Mouse (Mus musculus): Measurements from ENCODE around the gene Gm13279. TPM values are rescaled to one million over a fixed set of nuclear protein-coding genes. Genes with fewer than 3 reads are reported as not detected.
"Not testable (repeated sequence)": the region's sequence is repeated elsewhere in the genome, so short reads cannot be mapped to it uniquely, and the experiment has no call there.

Gm13279 gene
- total and polyA plus RNA-seq, 3 experiments = not detected

DNA sequence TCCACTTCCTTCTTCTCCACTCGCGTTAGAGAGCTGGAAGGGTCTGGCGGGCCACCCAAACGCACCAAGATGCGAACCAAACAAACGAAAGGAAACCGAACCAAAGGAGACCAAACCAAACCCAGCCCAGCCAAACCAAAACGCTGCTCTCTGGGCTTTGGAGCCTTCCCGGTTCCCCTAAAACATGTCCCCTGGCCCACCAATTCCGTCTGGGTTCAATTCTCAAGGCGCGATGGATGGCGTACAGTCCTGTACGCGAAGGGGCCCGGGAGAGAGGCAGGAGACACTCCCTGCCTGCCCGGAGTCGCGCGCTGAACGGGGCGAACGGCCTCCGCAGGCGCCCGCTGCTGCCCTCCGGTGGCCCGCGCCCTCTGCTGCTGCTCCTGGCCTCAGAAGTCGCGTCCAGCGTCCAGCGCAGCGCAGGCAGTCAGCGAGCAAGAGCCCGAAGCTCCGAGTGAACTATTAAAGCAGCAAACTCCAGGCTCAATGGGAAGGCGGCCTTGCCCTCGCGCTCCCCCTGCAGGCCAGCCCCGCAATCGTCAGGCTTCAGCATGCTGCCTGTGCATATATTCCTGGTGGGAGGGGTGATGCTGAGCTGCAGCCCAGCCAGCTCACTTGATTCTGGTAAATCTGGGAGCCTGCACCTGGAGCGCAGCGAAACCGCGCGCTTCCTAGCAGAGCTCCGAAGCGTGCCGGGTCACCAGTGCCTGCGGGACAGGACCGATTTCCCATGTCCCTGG is 3.1 kb upstream of the Gm13279 start, which contains the start of gene Gm13275:
Gm13275 (plus strand) TSS at position 552 of the 740 bp plus-strand sequence.
- peak; percentile 77 for DNase-seq

DNA sequence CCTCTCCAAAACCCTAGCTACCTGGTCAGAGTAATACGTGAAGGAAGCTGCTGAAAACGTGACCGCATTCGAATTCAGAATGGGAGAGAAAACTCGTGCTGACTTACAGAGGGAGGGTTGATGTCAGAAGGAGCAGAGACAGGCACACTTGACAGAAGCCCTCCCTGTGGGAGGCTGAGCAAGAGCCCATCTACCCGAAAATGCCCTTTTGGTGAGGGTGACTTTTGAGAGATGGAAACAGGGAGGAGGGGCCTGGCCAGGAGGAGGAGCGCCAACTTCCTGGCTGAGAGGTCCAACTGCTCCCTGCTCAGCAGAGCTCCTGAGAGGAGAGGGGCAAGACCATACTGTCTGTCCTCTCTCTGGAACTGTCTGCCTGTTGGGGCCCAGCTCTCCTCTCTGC is 2.2 kb downstream of the Gm13279 start, which contains the start of gene Gm13285:
Gm13285 (plus strand) TSS at position 301 of the 400 bp plus-strand sequence.
- DNase-seq = not testable (repeated sequence)

DNA sequence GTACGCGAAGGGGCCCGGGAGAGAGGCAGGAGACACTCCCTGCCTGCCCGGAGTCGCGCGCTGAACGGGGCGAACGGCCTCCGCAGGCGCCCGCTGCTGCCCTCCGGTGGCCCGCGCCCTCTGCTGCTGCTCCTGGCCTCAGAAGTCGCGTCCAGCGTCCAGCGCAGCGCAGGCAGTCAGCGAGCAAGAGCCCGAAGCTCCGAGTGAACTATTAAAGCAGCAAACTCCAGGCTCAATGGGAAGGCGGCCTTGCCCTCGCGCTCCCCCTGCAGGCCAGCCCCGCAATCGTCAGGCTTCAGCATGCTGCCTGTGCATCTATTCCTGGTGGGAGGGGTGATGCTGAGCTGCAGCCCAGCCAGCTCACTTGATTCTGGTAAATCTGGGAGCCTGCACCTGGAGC is 5.8 kb downstream of the Gm13279 start, which contains the start of gene Gm13287:
Gm13287 (plus strand) TSS at position 301 of the 400 bp plus-strand sequence.
- not testable (repeated sequence) for DNase-seq

DNA sequence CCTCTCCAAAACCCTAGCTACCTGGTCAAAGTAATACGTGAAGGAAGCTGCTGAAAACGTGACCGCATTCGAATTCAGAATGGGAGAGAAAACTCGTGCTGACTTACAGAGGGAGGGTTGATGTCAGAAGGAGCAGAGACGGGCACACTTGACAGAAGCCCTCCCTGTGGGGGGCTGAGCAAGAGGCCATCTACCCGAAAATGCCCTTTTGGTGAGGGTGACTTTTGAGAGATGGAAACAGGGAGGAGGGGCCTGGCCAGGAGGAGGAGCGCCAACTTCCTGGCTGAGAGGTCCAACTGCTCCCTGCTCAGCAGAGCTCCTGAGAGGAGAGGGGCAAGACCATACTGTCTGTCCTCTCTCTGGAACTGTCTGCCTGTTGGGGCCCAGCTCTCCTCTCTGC is 8.0 kb downstream of the Gm13279 start, which contains the start of gene Gm13288:
Gm13288 (plus strand) TSS at position 301 of the 400 bp plus-strand sequence.
- not testable (repeated sequence) for DNase-seq

DNA sequence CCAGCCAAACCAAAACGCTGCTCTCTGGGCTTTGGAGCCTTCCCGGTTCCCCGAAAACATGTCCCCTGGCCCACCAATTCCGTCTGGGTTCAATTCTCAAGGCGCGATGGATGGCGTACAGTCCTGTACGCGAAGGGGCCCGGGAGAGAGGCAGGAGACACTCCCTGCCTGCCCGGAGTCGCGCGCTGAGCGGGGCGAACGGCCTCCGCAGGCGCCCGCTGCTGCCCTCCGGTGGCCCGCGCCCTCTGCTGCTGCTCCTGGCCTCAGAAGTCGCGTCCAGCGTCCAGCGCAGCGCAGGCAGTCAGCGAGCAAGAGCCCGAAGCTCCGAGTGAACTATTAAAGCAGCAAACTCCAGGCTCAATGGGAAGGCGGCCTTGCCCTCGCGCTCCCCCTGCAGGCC is 8.6 kb downstream of the Gm13279 start:
- DNase-seq = peak; percentile 65

DNA sequence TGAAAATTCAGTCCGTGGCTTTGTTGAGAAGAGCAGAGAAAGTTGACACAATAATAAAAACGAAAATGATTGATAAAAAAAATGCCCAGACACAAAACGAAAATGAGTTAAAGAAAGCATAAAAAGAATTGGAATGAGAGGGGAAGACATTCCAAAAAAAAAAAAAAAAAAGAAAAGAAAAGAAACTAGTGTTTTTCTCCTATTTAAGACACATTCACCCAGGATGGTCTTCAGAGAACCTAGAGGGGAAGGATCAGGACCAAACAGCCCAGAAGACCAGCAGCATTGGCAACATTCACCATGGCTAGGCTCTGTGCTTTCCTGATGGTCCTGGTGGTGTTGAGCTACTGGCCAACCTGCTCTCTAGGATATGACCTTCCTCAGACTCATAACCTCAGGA is 18.7 kb downstream of the Gm13279 start, which contains the start of gene Ifna7:
Ifna7 (plus strand) TSS at position 301 of the 400 bp plus-strand sequence.
- no peak for DNase-seq

DNA sequence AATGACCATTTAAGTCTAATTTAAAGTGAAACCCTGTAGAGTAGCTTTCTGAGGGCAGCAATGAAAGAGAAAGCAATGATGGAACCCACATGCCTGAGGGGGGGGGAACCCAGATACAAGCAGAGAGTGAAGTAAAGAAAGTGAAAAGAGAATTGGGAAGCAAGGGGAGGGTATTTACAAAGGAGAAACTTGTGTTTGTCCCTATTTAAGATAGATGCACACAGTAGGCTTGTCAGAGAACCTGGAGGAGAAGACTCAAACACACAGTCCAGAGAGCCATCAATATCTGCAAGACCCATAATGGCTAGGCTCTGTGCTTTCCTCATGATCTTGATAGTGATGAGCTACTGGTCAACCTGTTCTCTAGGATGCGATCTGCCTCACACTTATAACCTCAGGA is 22.5 kb downstream of the Gm13279 start, which contains the start of gene Ifna11:
Ifna11 (plus strand) TSS at position 301 of the 400 bp plus-strand sequence.
- DNase-seq = no peak

DNA sequence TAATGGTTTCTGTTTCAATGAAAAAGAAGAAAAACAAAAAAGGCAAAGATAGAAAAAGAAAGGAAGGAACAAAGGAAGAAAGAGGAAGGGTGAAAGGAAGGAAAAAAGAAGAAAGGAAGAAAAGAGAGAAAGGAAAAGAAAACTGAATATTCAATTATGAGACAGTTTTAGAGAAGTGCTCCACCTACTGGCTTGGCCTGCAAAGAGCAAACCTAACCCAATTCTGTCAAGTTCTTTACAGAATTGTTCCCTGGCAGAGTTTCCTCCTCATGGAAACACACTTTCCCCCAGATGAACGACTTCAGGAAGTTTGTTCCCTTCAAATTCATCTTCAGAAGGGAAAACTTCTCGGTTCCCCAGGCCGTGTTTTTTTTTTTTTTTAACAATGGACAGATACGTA is 25.8 kb downstream of the Gm13279 start:
- no peak for DNase-seq

DNA sequence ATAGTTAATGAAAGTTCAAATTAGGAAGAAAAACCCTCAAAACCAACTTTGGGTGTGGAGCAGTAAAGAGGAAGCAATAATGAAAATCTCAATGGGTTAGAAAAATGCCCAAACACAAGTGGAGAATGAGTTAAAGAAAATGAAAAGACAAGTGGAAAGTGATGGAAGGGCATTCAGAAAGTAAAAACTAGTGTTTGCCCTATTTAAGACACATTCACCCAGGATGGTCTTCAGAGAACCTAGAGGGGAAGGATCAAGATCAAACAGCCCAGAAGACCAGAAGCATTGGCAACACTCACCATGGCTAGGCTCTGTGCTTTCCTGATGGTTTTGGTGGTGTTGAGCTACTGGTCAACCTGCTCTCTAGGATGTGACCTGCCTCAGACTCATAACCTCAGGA is 29.9 kb downstream of the Gm13279 start, which contains the start of gene Ifna6:
Ifna6 (plus strand) TSS at position 301 of the 400 bp plus-strand sequence.
- not testable (repeated sequence) for DNase-seq

DNA sequence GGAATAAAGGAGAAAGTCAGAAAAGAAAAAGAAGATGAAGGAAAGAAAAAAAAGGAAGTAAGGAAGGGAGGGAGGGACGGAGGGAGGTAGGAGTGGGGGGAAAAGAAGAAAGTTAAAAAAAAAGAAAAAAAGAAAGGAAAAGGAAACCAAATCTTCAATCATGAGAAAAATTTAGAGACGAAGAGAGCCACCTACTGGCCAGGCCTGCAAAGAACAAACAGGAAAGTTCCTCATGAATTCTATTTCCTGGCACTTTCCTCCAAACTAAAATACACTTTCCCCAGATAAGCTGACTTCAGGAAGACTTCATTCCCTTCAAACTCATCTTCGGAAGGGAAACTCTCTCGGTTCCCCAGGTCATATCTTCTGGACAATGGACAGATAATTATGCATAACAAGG is 33.3 kb downstream of the Gm13279 start:
- DNase-seq = peak; percentile 5

DNA sequence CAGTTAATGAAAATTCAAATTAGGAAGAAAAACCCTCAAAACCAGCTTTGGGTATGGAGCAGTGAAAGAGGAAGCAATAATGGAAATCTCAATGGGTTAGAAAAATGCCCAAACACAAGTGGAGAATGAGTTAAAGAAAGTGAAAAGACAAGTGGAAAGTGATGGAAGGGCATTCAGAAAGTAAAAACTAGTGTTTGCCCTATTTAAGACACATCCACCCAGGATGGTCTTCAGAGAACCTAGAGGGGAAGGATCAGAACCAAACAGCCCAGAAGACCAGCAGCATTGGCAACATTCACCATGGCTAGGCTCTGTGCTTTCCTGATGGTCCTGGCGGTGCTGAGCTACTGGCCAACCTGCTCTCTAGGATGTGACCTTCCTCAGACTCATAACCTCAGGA is 38.0 kb downstream of the Gm13279 start, which contains the start of gene Ifna5:
Ifna5 (plus strand) TSS at position 301 of the 400 bp plus-strand sequence.
- DNase-seq = not testable (repeated sequence)

DNA sequence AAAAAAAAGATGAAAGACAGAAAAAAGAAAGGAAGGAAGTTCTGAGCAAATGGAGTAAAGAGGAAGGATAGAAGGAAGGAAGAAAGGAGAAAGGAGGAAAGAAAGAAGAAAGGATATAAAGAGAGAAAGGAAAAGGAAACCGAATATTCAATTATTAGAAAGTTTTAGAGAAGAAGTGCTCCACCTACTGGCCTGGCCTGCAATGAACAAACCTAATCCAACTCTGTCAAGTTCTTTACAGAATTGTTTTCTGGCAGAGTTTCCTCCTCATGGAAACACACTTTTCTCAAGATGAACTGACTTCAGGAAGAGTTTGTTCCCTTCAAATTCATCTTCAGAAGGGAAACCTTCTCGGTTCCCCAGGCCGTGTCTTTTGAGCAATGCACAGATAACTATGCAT is 41.6 kb downstream of the Gm13279 start:
- DNase-seq = no peak

DNA sequence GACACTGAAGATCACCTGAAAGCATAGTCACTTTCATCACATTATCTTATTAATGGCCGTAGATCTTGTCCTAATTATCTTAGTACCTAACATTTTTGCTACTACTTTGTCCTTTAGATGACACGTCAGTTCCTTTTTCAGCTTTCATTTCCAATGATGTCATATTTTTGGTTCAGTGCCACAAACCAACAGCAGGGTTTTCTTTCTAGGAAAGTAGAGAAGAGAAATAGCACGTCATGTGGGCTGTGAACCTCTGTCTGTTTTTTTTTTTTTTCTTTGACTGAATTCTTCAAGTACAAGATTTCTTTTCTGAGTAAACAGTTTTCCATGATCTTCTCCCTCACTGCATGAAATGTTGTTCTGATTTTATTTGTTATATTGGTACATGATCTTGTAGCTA is 42.9 kb downstream of the Gm13279 start:
- DNase-seq = no peak

DNA sequence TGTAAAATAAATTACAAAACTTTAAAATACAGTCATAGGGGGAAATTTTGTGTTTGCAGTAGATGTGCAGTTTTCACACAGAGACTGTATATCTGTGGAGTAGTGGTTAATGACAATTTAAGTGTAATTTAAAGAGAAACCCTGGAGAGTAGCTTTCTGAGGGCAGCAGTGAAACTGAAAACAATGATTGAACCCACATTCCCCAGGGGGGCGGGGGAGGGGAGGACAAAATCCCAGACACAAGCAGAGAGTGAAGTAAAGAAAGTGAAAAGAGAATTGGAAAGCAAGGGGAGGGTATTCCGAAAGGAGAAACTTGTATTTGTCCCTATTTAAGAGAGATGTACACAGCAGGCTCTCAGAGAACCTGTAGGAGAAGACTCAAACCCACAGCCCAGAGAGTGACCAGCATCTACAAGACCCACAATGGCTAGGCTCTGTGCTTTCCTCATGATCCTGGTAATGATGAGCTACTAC is 44.3 kb downstream of the Gm13279 start, which contains the start of gene Ifna4:
Ifna4 (plus strand) TSS at position 424 of the 474 bp plus-strand sequence.
- no peak for DNase-seq

DNA sequence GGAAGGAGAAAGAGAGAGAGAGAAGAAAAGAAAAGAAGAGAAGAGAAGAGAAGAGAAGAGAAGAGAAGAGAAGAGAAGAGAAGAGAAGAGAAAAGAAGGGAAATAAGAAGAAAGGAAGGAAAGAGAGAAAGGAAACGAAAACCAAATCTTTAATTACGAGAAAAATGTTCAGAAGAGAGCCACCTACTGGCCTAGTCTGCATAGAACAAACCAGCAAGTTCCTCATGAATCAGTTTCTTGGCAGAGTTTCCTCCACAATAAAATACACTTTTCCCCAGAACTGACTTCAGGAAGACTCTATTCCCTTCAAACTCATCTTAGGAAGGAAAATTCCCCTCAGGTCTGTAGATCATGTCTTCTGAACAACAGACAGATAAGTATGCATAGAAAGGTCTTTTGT is 48.1 kb downstream of the Gm13279 start:
- DNase-seq = no peak

Other genes starting within 250 kb of the Gm13279 start
Only the 30 nearest of the 31 such genes appear.
- gene Ifna14, start 225.6 kb upstream of the Gm13279 start, total RNA-seq (2021) = not detected
- gene Ifna14, start 225.6 kb upstream of the Gm13279 start, polyA plus RNA-seq (2012; rRNA removed) = not detected in 2 replicates
- gene Ifna9, start 205.0 kb upstream of the Gm13279 start, total RNA-seq (2021) = not detected
- gene Ifna9, start 205.0 kb upstream of the Gm13279 start, polyA plus RNA-seq (2012; rRNA removed) = 0.22 TPM in 1 of 2 replicates, not detected in the other
- not detected for gene Ifna12, start 194.0 kb upstream of the Gm13279 start, total RNA-seq (2021)
- gene Ifna12, start 194.0 kb upstream of the Gm13279 start, polyA plus RNA-seq (2012; rRNA removed) = not detected in 2 replicates
- gene C87499, start 163.0 kb upstream of the Gm13279 start, total RNA-seq (2021) = not detected
- gene C87499, start 163.0 kb upstream of the Gm13279 start, polyA plus RNA-seq (2012; rRNA removed) = not detected in 2 replicates
- not detected for gene Ifna13, start 152.9 kb upstream of the Gm13279 start, total RNA-seq (2021)
- gene Ifna13, start 152.9 kb upstream of the Gm13279 start, polyA plus RNA-seq (2012; rRNA removed) = not detected in 2 replicates
- not detected for gene Ifna16, start 120.5 kb upstream of the Gm13279 start, total RNA-seq (2021)
- not detected in 2 replicates for gene Ifna16, start 120.5 kb upstream of the Gm13279 start, polyA plus RNA-seq (2012; rRNA removed)
- not detected for gene Ifna2, start 113.5 kb upstream of the Gm13279 start, total RNA-seq (2021)
- gene Ifna2, start 113.5 kb upstream of the Gm13279 start, polyA plus RNA-seq (2012; rRNA removed) = not detected in 2 replicates
- gene Ifnab, start 106.0 kb upstream of the Gm13279 start, total RNA-seq (2021) = not detected
- gene Ifnab, start 106.0 kb upstream of the Gm13279 start, polyA plus RNA-seq (2012; rRNA removed) = not detected in 2 replicates
- gene Gm26566, start 75.6 kb upstream of the Gm13279 start, total RNA-seq (2021) = under 1 TPM in 1 of 2 experiments, not detected in 1; 0.38 TPM
- gene Gm26566, start 75.6 kb upstream of the Gm13279 start, polyA plus RNA-seq (2012; rRNA removed) = 0.76 and 1.0 TPM in 2 replicates
- gene Klhl9, start 74.9 kb upstream of the Gm13279 start, total RNA-seq (2021) = 10 to 100 TPM; 70.8 to 79.3 TPM
- gene Klhl9, start 74.9 kb upstream of the Gm13279 start, polyA plus RNA-seq (2012; rRNA removed) = 22.2 and 29.6 TPM in 2 replicates
- not detected for gene Gm13271, start 42.5 kb upstream of the Gm13279 start, total RNA-seq (2021)
- not detected in 2 replicates for gene Gm13271, start 42.5 kb upstream of the Gm13279 start, polyA plus RNA-seq (2012; rRNA removed)
- gene Gm13283, start 37.3 kb upstream of the Gm13279 start, total RNA-seq (2021) = not detected
- not detected in 2 replicates for gene Gm13283, start 37.3 kb upstream of the Gm13279 start, polyA plus RNA-seq (2012; rRNA removed)
- not detected for gene Gm13290, start 23.6 kb upstream of the Gm13279 start, total RNA-seq (2021)
- not detected in 2 replicates for gene Gm13290, start 23.6 kb upstream of the Gm13279 start, polyA plus RNA-seq (2012; rRNA removed)
- gene Gm13289, start 20.5 kb upstream of the Gm13279 start, total RNA-seq (2021) = not detected
- not detected in 2 replicates for gene Gm13289, start 20.5 kb upstream of the Gm13279 start, polyA plus RNA-seq (2012; rRNA removed)
- not detected for gene Gm13272, start 17.5 kb upstream of the Gm13279 start, total RNA-seq (2021)
- gene Gm13272, start 17.5 kb upstream of the Gm13279 start, polyA plus RNA-seq (2012; rRNA removed) = not detected in 2 replicates
- gene Ifnz, start 15.3 kb upstream of the Gm13279 start, total RNA-seq (2021) = not detected
- not detected in 2 replicates for gene Ifnz, start 15.3 kb upstream of the Gm13279 start, polyA plus RNA-seq (2012; rRNA removed)
- gene Gm13276, start 11.7 kb upstream of the Gm13279 start, total RNA-seq (2021) = not detected
- not detected in 2 replicates for gene Gm13276, start 11.7 kb upstream of the Gm13279 start, polyA plus RNA-seq (2012; rRNA removed)
- not detected for gene Gm13277, start 8.8 kb upstream of the Gm13279 start, total RNA-seq (2021)
- gene Gm13277, start 8.8 kb upstream of the Gm13279 start, polyA plus RNA-seq (2012; rRNA removed) = not detected in 2 replicates
- gene Gm13278, start 5.8 kb upstream of the Gm13279 start, total RNA-seq (2021) = not detected
- gene Gm13278, start 5.8 kb upstream of the Gm13279 start, polyA plus RNA-seq (2012; rRNA removed) = not detected in 2 replicates
- gene Gm13275, start 2.9 kb upstream of the Gm13279 start, total RNA-seq (2021) = not detected
- gene Gm13275, start 2.9 kb upstream of the Gm13279 start, polyA plus RNA-seq (2012; rRNA removed) = 0.22 TPM in 1 of 2 replicates, not detected in the other
- gene Gm13285, start 2.3 kb downstream of the Gm13279 start, total RNA-seq (2021) = not detected
- gene Gm13285, start 2.3 kb downstream of the Gm13279 start, polyA plus RNA-seq (2012; rRNA removed) = not detected in 2 replicates
- gene Gm13287, start 5.9 kb downstream of the Gm13279 start, total RNA-seq (2021) = not detected
- gene Gm13287, start 5.9 kb downstream of the Gm13279 start, polyA plus RNA-seq (2012; rRNA removed) = 0.22 TPM in 1 of 2 replicates, not detected in the other
- not detected for gene Gm13288, start 8.1 kb downstream of the Gm13279 start, total RNA-seq (2021)
- gene Gm13288, start 8.1 kb downstream of the Gm13279 start, polyA plus RNA-seq (2012; rRNA removed) = not detected in 2 replicates
- gene Ifna7, start 18.8 kb downstream of the Gm13279 start, total RNA-seq (2021) = not detected
- gene Ifna7, start 18.8 kb downstream of the Gm13279 start, polyA plus RNA-seq (2012; rRNA removed) = not detected in 2 replicates
- gene Ifna11, start 22.6 kb downstream of the Gm13279 start, total RNA-seq (2021) = not detected
- not detected in 2 replicates for gene Ifna11, start 22.6 kb downstream of the Gm13279 start, polyA plus RNA-seq (2012; rRNA removed)
- gene Ifna6, start 30.0 kb downstream of the Gm13279 start, total RNA-seq (2021) = not detected
- not detected in 2 replicates for gene Ifna6, start 30.0 kb downstream of the Gm13279 start, polyA plus RNA-seq (2012; rRNA removed)
- not detected for gene Ifna5, start 38.1 kb downstream of the Gm13279 start, total RNA-seq (2021)
- gene Ifna5, start 38.1 kb downstream of the Gm13279 start, polyA plus RNA-seq (2012; rRNA removed) = not detected in 2 replicates
- not detected for gene Ifna4, start 44.5 kb downstream of the Gm13279 start, total RNA-seq (2021)
- gene Ifna4, start 44.5 kb downstream of the Gm13279 start, polyA plus RNA-seq (2012; rRNA removed) = not detected in 2 replicates
- not detected for gene Ifna1, start 52.7 kb downstream of the Gm13279 start, total RNA-seq (2021)
- not detected in 2 replicates for gene Ifna1, start 52.7 kb downstream of the Gm13279 start, polyA plus RNA-seq (2012; rRNA removed)
- not detected for gene Ifne, start 82.8 kb downstream of the Gm13279 start, total RNA-seq (2021)
- not detected in 2 replicates for gene Ifne, start 82.8 kb downstream of the Gm13279 start, polyA plus RNA-seq (2012; rRNA removed)